Mouse (Mus musculus) kidney, embryonic 15.5 days (tissue): ENCODE measurements around the gene Kcnn1. TPM values are rescaled to one million over a fixed set of nuclear protein-coding genes. Genes with fewer than 3 reads are reported as not detected.
A peak's percentile ranks its signal among the peaks of the same experiment; 100 is the strongest.
"Not testable (repeated sequence)": the region's sequence is repeated elsewhere in the genome, so short reads cannot be mapped to it uniquely, and the experiment has no call there.

Source experiments
- ATAC-seq: fragments of 200-750 bp; cut with Nextera tagmentation; replicated peaks from 2 replicates; pipeline ENCODE4 v1.8.0; 2017; ENCODE audit warnings: moderate TSS enrichment; ENCODE audit not compliant: low FRiP score
- H3K27ac ChIP-seq: fragments of 300-500 bp; sonication (generic); 2 replicates; pipeline ENCODE4 v1.5.1; 2015; ENCODE audit warnings: mild to moderate bottlenecking, inconsistent platforms
- H3K27me3 ChIP-seq: fragments of 300-500 bp; sonication (generic); 2 replicates; pipeline ENCODE4 v1.6.1; 2015; ENCODE audit warnings: inconsistent platforms
- H3K36me3 ChIP-seq: fragments of 300-500 bp; sonication (generic); 2 replicates; pipeline ENCODE4 v1.6.1; 2015; ENCODE audit warnings: inconsistent platforms
- H3K4me1 ChIP-seq: fragments of 300-500 bp; sonication (generic); 2 replicates; pipeline ENCODE4 v1.6.1; 2015; ENCODE audit warnings: inconsistent platforms
- H3K4me2 ChIP-seq: fragments of 300-500 bp; sonication (generic); 2 replicates; pipeline ENCODE4 v1.6.1; 2015; ENCODE audit warnings: moderate library complexity, mild to moderate bottlenecking, inconsistent platforms
- H3K4me3 ChIP-seq: fragments of 300-500 bp; sonication (generic); replicated peaks from 2 replicates; pipeline ENCODE4 v1.5.1; 2015; ENCODE audit warnings: mild to moderate bottlenecking, inconsistent platforms
- H3K9ac ChIP-seq: fragments of 300-500 bp; sonication (generic); 2 replicates; pipeline ENCODE4 v1.6.1; 2015; ENCODE audit warnings: mild to moderate bottlenecking, inconsistent platforms
- H3K9me3 ChIP-seq: fragments of 300-500 bp; sonication (generic); replicated peaks from 2 replicates; pipeline ENCODE4 v1.6.1; 2016; ENCODE audit warnings: inconsistent platforms
- WGBS: fragments of 180-500 bp; shearing (Covaris S2); methylation state at CpG from one replicate; pipeline ENCODE4 v1.1.7; 2015; ENCODE audit warnings: mixed read lengths; 5-methylcytosine and 5-hydroxymethylcytosine counted together
- polyA plus RNA-seq: library from polyadenylated mRNA; unstranded; fragments of >200 nt; fragmentation: Nextera tagmentation; extraction: Ambion mirVana; gene quantifications from 2 replicates; pipeline ENCODE4 v1.2.1, GENCODE M21; 2015

Kcnn1 gene
- polyA plus RNA-seq, 1 experiment from 2014 or later: 2.9 TPM

DNA sequence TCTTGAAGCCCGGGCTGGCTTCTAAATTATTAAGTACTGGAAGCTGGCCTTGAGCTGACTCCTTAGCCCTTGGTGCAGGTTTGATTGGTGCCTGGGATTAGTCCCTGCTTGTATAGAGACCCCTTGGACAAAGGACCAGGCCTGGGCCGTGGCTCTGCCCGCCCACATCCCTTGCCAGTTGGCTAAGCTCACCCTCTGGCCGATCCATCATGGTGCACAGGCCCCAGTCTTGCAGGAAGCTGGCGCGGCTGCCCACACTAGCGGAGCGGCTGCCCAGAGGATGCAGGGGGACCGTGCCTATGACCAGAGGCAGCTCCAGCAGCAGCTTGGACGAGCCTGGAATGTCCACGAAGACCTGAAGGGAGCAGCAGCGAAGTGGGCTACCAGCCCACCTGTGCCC, 26.4 kb downstream of the Kcnn1 start:
- WGBS: 84% methylated on average over 12 of the region's 12 CpGs

DNA sequence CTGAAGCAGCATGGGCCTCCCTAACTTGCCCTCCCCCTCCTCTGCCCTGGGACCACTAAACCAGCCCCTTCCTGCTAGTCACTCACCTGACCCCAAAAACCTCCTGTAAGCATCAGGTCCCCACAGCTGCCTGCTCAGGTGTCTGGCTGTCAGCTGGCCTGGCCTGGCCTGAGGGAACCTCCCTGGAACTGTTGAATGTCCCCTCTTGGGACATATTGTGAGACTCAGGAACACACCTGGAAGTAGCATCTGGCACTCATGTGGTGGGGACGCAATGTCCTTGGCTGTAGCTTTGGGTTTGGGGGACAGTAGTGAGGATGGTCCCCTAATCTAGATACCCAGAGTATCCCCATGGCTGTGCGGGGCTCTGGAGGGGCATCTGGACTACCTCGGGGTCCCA, 29.0 kb downstream of the Kcnn1 start:
- Histone ChIP-seq H3K36me3 (peaks cover 8% of the 10 kb centered on the region; the same call in 1 of the 2 replicates), H3K4me1 (peaks cover 27% of the 10 kb centered on the region), H3K9me3 (no peaks in the 10 kb centered on the region), H3K4me2 (no peak overlapping the region), H3K27me3 (no peaks in the 10 kb centered on the region), H3K27ac (no peak overlapping the region), H3K4me3 (no peak overlapping the region), H3K9ac (no peak overlapping the region)
- 96% methylated on average over 3 of the region's 3 CpGs for WGBS
- ATAC-seq: no peak

More for the DNA sequence above, 26.4 kb downstream of the Kcnn1 start:
- Histone ChIP-seq H3K9me3 (no peaks in the 10 kb centered on the region), H3K27me3 (no peaks in the 10 kb centered on the region), H3K4me2 (no peak overlapping the region), H3K4me3 (no peak overlapping the region), H3K36me3 (peaks cover 8% of the 10 kb centered on the region; the same call in 1 of the 2 replicates), H3K4me1 (peaks cover 45% of the 10 kb centered on the region), H3K9ac (no peak overlapping the region), H3K27ac (no peak overlapping the region)
- ATAC-seq: no peak

DNA sequence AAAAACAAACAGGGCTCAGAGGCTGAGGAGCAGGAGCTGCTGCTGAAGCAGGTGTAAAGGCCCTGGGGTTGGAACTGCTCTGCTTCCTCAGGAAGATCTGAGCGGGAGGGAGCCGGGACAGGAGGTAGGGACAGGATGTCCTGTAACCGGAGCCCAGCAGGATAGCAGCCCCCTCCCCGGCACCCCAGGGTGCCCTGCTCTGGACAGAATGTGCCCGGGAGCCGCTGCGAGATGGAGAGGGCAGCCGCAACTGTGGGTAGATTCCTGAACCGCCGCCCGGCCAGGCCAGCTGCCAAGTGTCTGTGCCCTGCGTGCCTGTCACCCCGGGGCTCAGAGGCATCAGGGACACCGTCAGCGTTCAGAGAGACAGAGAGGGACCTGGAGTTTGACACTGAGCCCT, 29.5 kb downstream of the Kcnn1 start:
- H3K9me3 ChIP-seq: no peaks in the 10 kb centered on the region
- 49% methylated on average over 15 of the region's 15 CpGs for WGBS

DNA sequence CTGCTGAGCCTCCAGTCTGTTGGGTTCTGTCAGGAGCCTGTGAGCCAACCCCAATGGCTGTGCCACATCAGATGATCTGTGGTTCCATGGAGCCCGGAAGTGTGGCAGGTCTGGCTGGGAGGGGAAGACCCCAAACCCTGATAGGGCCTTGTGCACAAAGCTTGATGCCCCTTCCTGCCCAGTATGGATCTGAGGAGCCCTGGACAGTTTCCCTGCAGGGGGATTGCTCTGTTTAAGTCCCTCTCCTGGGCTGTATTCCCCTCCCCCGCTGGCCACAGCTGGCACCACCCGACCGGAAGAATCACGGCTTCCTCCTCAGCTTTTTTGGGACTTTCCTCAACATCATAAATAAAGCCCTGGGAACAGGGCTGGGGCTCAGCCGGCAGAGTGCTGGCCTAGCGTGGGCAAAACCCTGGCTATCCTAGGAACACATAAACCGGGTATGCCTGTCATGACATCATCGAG, 30.0 kb downstream of the Kcnn1 start:
- H3K4me1 ChIP-seq: peaks cover 19% of the 10 kb centered on the region
- no peaks in the 10 kb centered on the region for H3K27me3 ChIP-seq
- H3K9ac ChIP-seq: no peak overlapping the region
- ATAC-seq: no peak; the same call in 1 of the 2 replicates
- peak overlapping the region; percentile 30; the same call in 1 of the 2 replicates for H3K27ac ChIP-seq
- H3K4me3 ChIP-seq: no peak overlapping the region
- 35% methylated on average over 9 of the region's 9 CpGs for WGBS
- H3K9me3 ChIP-seq: no peaks in the 10 kb centered on the region
- H3K36me3 ChIP-seq: peaks cover 8% of the 10 kb centered on the region; the same call in 1 of the 2 replicates
- no peak overlapping the region for H3K4me2 ChIP-seq

More for the DNA sequence above, 29.5 kb downstream of the Kcnn1 start:
- ATAC-seq: no peak; the same call in 1 of the 2 replicates
- no peak overlapping the region for H3K4me3 ChIP-seq
- no peaks in the 10 kb centered on the region for H3K27me3 ChIP-seq
- peak overlapping the region; percentile 30; the same call in 1 of the 2 replicates for H3K27ac ChIP-seq
- no peak overlapping the region for H3K9ac ChIP-seq
- no peak overlapping the region for H3K4me2 ChIP-seq
- peaks cover 8% of the 10 kb centered on the region; the same call in 1 of the 2 replicates for H3K36me3 ChIP-seq
- peaks cover 22% of the 10 kb centered on the region for H3K4me1 ChIP-seq

DNA sequence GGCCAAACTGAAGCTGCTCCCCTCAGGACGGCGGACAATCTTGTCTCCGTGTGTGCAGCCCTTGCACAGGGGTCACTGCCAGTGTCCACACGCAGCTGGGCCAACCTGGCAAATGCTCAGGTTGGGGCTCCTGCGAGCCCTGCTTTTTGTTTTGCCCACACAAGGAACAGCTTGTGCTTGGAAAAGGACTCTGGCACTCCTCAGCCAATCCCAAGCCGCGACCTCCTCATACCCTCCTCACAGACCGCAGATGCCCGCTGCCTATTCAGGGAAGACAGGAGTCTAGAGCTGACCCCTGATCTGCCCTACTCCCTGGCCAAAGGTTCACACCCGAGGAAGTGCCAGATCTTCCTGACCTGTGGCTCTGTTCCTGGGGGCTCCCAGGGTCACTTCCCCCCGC, 30.7 kb downstream of the Kcnn1 start:
- Histone ChIP-seq H3K4me2 (no peak overlapping the region), H3K9ac (no peak overlapping the region), H3K4me3 (no peak overlapping the region), H3K4me1 (peaks cover 19% of the 10 kb centered on the region), H3K36me3 (peaks cover 8% of the 10 kb centered on the region; the same call in 1 of the 2 replicates), H3K27me3 (no peaks in the 10 kb centered on the region), H3K9me3 (no peaks in the 10 kb centered on the region), H3K27ac (no peak overlapping the region)
- WGBS: 74% methylated on average over 11 of the region's 11 CpGs
- no peak for ATAC-seq

DNA sequence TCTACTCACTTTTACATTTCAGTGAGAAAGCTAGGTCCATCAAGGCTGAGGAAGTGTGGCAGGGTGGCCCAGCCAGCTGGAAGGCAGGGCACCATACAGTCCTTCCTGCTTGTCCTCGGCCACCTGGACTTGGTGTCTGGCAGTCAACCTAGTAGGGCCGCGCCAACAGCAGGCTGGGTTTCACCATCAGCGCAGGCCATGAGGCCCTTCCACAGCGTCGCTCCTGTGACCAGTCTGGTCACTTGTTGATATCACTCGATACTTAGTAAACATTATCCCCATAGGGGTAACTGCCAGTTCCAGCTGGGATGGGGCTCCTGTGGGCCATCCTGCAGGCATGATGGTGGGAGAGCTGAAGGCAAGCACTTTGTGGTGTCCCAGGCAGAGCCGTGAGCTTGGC, 31.5 kb downstream of the Kcnn1 start:
- Histone ChIP-seq H3K27me3 (no peaks in the 10 kb centered on the region), H3K4me1 (peaks cover 19% of the 10 kb centered on the region), H3K4me2 (no peak overlapping the region), H3K9ac (no peak overlapping the region), H3K36me3 (peaks cover 8% of the 10 kb centered on the region; the same call in 1 of the 2 replicates), H3K9me3 (no peaks in the 10 kb centered on the region), H3K4me3 (no peak overlapping the region), H3K27ac (no peak overlapping the region)
- no peak for ATAC-seq
- 86% methylated on average over 8 of the region's 8 CpGs for WGBS

DNA sequence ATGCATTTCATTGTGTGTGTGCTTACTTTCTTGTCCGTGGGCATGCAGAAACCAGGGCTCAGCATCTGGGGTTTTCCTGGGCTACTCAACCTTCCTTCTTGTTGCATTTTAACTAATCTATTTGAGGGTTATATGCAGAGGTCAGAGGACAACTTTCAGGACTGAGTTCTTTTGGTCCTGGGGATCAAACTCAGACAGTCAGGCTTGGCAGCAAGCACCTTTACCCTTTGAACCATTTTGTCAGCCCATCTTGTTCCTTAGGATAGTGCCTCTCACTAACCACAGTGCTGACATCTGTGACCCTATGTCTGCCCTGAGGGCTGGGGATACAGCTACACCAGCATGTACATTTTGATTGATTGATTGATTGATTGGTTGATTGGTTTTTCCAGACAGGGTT, 35.3 kb downstream of the Kcnn1 start:
- no peak overlapping the region for H3K4me3 ChIP-seq
- H3K4me2 ChIP-seq: no peak overlapping the region
- H3K9ac ChIP-seq: no peak overlapping the region
- H3K27ac ChIP-seq: no peak overlapping the region
- H3K36me3 ChIP-seq: no peaks in the 10 kb centered on the region
- no peaks in the 10 kb centered on the region for H3K9me3 ChIP-seq
- no peak for ATAC-seq
- WGBS: 84% methylated on average over 1 of the region's 1 CpGs
- peaks cover 5% of the 10 kb centered on the region for H3K4me1 ChIP-seq
- H3K27me3 ChIP-seq: no peaks in the 10 kb centered on the region

DNA sequence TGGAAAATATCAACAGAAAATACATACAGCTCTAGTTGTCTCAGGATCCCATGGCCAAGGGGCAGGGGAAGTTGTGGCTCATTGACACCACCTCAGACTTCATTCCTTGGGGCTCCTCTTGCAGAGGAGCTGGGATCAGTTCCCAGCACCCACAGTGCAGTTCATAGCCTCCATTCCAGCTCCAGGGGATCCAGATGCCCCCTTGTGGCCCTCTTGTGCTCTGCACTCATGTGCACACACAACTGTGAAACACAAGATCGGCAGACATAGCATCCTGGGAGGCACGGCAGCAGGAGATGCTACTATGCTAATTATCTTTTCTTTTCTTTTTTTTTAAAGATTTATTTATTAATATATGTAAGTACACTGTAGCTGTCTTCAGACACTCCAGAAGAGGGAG, 36.0 kb downstream of the Kcnn1 start:
- 96% methylated on average over 2 of the region's 2 CpGs for WGBS

DNA sequence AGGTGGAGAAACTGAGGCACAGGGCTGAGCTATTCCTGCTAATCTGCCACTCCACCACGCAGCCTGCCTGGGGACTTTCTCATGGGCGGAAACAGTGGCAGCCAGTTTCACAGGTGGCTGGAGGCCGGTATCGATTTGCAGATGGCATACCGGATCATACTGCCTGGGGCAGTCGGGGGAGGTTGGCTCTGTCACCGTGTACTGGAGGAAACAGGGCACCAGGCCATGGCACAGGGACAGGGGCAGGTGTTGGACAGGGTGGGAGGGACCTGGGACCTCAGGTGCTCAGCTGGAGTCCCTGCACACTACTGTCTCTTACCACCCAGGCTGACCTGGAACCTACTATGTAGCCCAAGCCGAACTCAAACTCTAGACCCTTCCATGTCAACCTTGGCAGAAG, 37.2 kb downstream of the Kcnn1 start:
- no peak for ATAC-seq
- Histone ChIP-seq H3K9me3 (no peaks in the 10 kb centered on the region), H3K36me3 (no peaks in the 10 kb centered on the region), H3K9ac (no peak overlapping the region), H3K4me2 (no peak overlapping the region), H3K4me3 (no peak overlapping the region), H3K4me1 (peaks cover 9% of the 10 kb centered on the region), H3K27me3 (no peaks in the 10 kb centered on the region), H3K27ac (no peak overlapping the region)
- 65% methylated on average over 8 of the region's 8 CpGs for WGBS

More for the DNA sequence above, 36.0 kb downstream of the Kcnn1 start:
- Histone ChIP-seq H3K4me2 (no peak overlapping the region), H3K27ac (no peak overlapping the region), H3K27me3 (no peaks in the 10 kb centered on the region), H3K9ac (no peak overlapping the region), H3K4me3 (no peak overlapping the region), H3K4me1 (peaks cover 2% of the 10 kb centered on the region; the same call in 1 of the 2 replicates), H3K9me3 (no peaks in the 10 kb centered on the region), H3K36me3 (no peaks in the 10 kb centered on the region)
- ATAC-seq: no peak

DNA sequence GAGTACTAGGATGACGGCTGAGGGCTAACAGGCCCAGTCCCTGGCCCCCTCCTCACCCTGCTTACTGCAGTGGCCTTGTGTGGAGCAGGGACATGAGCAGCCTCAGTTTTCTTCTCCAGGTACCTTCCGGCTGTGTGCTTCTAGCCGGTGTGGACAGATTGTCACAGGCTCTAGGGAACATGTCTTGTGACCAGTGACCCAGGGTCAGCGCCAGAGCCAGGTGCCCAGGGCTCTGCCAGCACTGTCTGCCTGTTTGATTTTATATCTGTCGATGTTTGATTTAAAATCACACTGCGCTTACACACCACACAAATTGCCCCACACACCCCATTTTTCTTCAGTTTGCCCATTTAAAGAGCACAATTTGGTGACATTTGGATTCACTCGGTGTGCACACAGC, 39.3 kb downstream of the Kcnn1 start:
- H3K4me1 ChIP-seq: peaks cover 22% of the 10 kb centered on the region
- H3K4me3 ChIP-seq: no peak overlapping the region
- ATAC-seq: no peak
- no peaks in the 10 kb centered on the region for H3K36me3 ChIP-seq
- no peak overlapping the region for H3K27ac ChIP-seq
- H3K27me3 ChIP-seq: no peaks in the 10 kb centered on the region
- H3K4me2 ChIP-seq: no peak overlapping the region
- 82% methylated on average over 7 of the region's 7 CpGs for WGBS
- H3K9ac ChIP-seq: no peak overlapping the region
- H3K9me3 ChIP-seq: no peaks in the 10 kb centered on the region

DNA sequence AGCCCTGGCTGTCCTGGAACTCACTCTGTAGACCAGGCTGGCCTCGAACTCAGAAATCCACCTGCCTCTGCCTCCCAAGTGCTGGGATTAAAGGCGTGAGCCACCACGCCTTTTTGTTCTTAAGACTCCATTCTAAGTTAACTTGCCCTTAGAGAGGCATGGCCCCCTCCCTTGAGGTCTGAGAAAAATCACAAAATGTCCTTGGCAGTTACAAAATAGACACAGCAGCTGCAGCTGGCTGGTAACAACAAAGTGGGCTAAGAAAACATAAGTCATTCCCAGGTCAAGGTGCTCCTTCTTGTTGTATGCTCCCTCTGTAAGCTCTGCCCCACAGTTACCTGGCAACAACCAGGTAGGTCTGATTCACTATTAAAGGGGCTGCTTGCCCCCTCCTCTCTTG, 40.5 kb downstream of the Kcnn1 start:
- not testable (repeated sequence) for H3K4me2 ChIP-seq, H3K9me3 ChIP-seq, H3K27me3 ChIP-seq, ATAC-seq, H3K36me3 ChIP-seq, H3K9ac ChIP-seq, H3K27ac ChIP-seq, H3K4me3 ChIP-seq
- WGBS: 90% methylated on average over 3 of the region's 3 CpGs
- peaks cover 22% of the 10 kb centered on the region for H3K4me1 ChIP-seq

DNA sequence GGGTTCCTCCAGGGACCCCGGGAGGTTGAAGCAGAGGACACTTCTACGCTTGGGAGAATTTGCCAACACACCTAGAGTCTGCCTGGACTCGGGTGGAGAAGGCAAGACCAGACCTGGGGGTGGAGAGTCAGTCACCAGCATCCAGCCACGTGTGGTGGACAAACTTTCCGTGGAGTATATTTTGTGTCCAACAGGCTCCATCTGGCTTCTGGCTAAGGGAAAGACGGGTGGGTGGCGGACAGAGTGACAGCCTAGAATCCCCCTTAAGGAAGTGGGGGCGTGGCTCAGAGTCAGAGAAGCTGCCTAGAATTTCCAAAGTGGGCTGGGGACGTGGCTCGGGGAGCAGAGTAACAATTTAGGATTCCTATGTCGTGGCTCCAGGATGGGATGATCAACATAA, 41.1 kb downstream of the Kcnn1 start:
- ATAC-seq: no peak
- H3K4me2 ChIP-seq: no peak overlapping the region

More for the DNA sequence above, 41.1 kb downstream of the Kcnn1 start:
- H3K9me3 ChIP-seq: no peaks in the 10 kb centered on the region; the same call in 1 of the 2 replicates
- H3K27ac ChIP-seq: no peak overlapping the region
- no peaks in the 10 kb centered on the region for H3K36me3 ChIP-seq
- WGBS: 41% methylated on average over 11 of the region's 11 CpGs
- no peak overlapping the region for H3K9ac ChIP-seq
- peaks cover 3% of the 10 kb centered on the region for H3K27me3 ChIP-seq
- H3K4me3 ChIP-seq: no peak overlapping the region
- H3K4me1 ChIP-seq: peaks cover 25% of the 10 kb centered on the region
